Mouse (Mus musculus) embryonic fibroblast, embryonic 13.5 days (primary cell): Measurements from ENCODE around the gene Dnmt1.

ENCODE experiments used
- CTCF ChIP-seq: IDR thresholded peaks from 2 replicates; pipeline ENCODE4 v1.5.1; 2011; ENCODE audit warnings: mild to moderate bottlenecking, control low read depth, low read length, moderate library complexity, borderline replicate concordance; ENCODE audit not compliant: insufficient read depth
- POLR2A ChIP-seq: IDR thresholded peaks from 2 replicates; pipeline ENCODE4 v1.6.1; 2011; ENCODE audit warnings: low read depth, mild to moderate bottlenecking, control low read depth, low read length, moderate library complexity

- TF ChIP-seq CTCF (peak; percentile 91), POLR2A (peak; percentile 78)
These were observed 61.1 kb downstream of the Dnmt1 start, which contains the start of gene Eif3g for GRCm38 (mm10) chr9:20898511-20899073.
